29 mouse cellular contexts compared by ENCODE assay signal in genomic region chr13:97695022-97695421, GRCm38 (mm10).
DNase-seq lines count a peak whose midpoint lies in the region; ATAC-seq lines count a peak whose summit lies in the region.
"Had no signal": no experiment of that assay in that cellular context is flagged by ENCODE, and none has a peak within 500 bp of the region (broad histone marks: within the 10 kb centered on the region; RNA-seq: fewer than 3 reads in every experiment).

No protein-coding gene starts in this region.

- H3K27ac ChIP-seq in forebrain, embryonic 12.5 days = no peak overlapping the region
- no peak overlapping the region for H3K27ac ChIP-seq in forebrain, embryonic 11.5 days (ENCODE audit: low read depth, low read length)
- no peak overlapping the region for H3K27ac ChIP-seq in neural tube, embryonic 11.5 days (ENCODE audit: low read depth, low read length)
- H3K27ac ChIP-seq in hindbrain, embryonic 13.5 days = peak overlapping the region; percentile 59; the same call in 1 of the 2 replicates
- peak overlapping the region; percentile 15; the same call in 1 of the 2 replicates for H3K27ac ChIP-seq in neural tube, embryonic 13.5 days (replicated peaks)
- H3K27ac ChIP-seq: gastrocnemius, adult 2 months; kidney, postnatal 0 days; liver, embryonic 12.5 days had no signal

- no peak overlapping the region for H3K4me3 ChIP-seq in forebrain, embryonic 12.5 days (replicated peaks)
- H3K4me3 ChIP-seq in forebrain, embryonic 11.5 days (ENCODE audit: low read depth, low read length) = no peak overlapping the region
- H3K4me3 ChIP-seq in neural tube, embryonic 11.5 days (ENCODE audit: low read depth, low read length) = no peak overlapping the region
- no peak overlapping the region for H3K4me3 ChIP-seq in hindbrain, embryonic 13.5 days
- no peak overlapping the region for H3K4me3 ChIP-seq in neural tube, embryonic 13.5 days
- H3K4me3 ChIP-seq: erythroblast, embryonic 14.5 days; gastrocnemius, adult 2 months; liver, embryonic 12.5 days had no signal

- no peak overlapping the region for H3K9ac ChIP-seq in forebrain, embryonic 12.5 days
- H3K9ac ChIP-seq in forebrain, embryonic 11.5 days (ENCODE audit: low read length) = no peak overlapping the region
- no peak overlapping the region for H3K9ac ChIP-seq in neural tube, embryonic 11.5 days (ENCODE audit: low read length)
- H3K9ac ChIP-seq in hindbrain, embryonic 13.5 days = no peak overlapping the region
- no peak overlapping the region for H3K9ac ChIP-seq in neural tube, embryonic 13.5 days
- H3K9ac ChIP-seq: liver, embryonic 12.5 days; liver, postnatal 0 days had no signal

- H3K9me3 ChIP-seq in forebrain, embryonic 12.5 days = no peaks in the 10 kb centered on the region
- no peaks in the 10 kb centered on the region for H3K9me3 ChIP-seq in forebrain, embryonic 11.5 days (ENCODE audit: control insufficient read depth, low read length)
- H3K9me3 ChIP-seq in neural tube, embryonic 11.5 days (ENCODE audit: control insufficient read depth, low read length) = no peaks in the 10 kb centered on the region
- H3K9me3 ChIP-seq in hindbrain, embryonic 13.5 days = no peaks in the 10 kb centered on the region
- no peaks in the 10 kb centered on the region for H3K9me3 ChIP-seq in neural tube, embryonic 13.5 days
- H3K9me3 ChIP-seq: liver, embryonic 12.5 days had no signal

- H3K4me1 ChIP-seq in forebrain, embryonic 12.5 days = peaks cover 4% of the 10 kb centered on the region; the same call in 1 of the 2 replicates
- no peaks in the 10 kb centered on the region for H3K4me1 ChIP-seq in forebrain, embryonic 11.5 days (replicated peaks; ENCODE audit: control insufficient read depth, insufficient read depth, low read length)
- H3K4me1 ChIP-seq in neural tube, embryonic 11.5 days (ENCODE audit: control insufficient read depth, insufficient read depth, low read length) = no peaks in the 10 kb centered on the region
- H3K4me1 ChIP-seq in hindbrain, embryonic 13.5 days (replicated peaks) = peaks cover 17% of the 10 kb centered on the region
- H3K4me1 ChIP-seq in neural tube, embryonic 13.5 days (replicated peaks) = peaks cover 7% of the 10 kb centered on the region; the same call in 1 of the 2 replicates

- H3K4me2 ChIP-seq in forebrain, embryonic 12.5 days = no peak overlapping the region
- no peak overlapping the region for H3K4me2 ChIP-seq in forebrain, embryonic 11.5 days (ENCODE audit: low read depth, low read length, severe bottlenecking)
- no peak overlapping the region for H3K4me2 ChIP-seq in neural tube, embryonic 11.5 days (ENCODE audit: low read depth)
- H3K4me2 ChIP-seq in hindbrain, embryonic 13.5 days = no peak overlapping the region
- H3K4me2 ChIP-seq in neural tube, embryonic 13.5 days = no peak overlapping the region
- H3K4me2 ChIP-seq: heart, embryonic 11.5 days; liver, embryonic 12.5 days; midbrain, embryonic 11.5 days had no signal

- no peak for DNase-seq in forebrain, embryonic 11.5 days (ENCODE audit: low spot score)
- DNase-seq in neural tube, embryonic 11.5 days (ENCODE audit: low spot score) = no peak
- no peak for DNase-seq in neural tube, embryonic 10.5 days (ENCODE audit: extremely low spot score, low spot score)
- DNase-seq in left cerebral cortex, adult 8-10 months (ENCODE audit: low spot score in 2 of 2) = no peak
- DNase-seq: adrenal gland, adult 2 months; adrenal gland, postnatal 36 days; cerebellum, adult 2 months; cerebellum, postnatal 14 days; gastrocnemius, adult 2 months; gastrocnemius, postnatal 36 days; kidney, adult 8-10 months; kidney, postnatal 4 days; liver, postnatal 0 days; lung, postnatal 36 days; right cerebral cortex, postnatal 25 days; spleen, adult 18-20 months; thymus, postnatal 25 days had no signal

- H3K27me3 ChIP-seq in forebrain, embryonic 12.5 days = no peaks in the 10 kb centered on the region
- H3K27me3 ChIP-seq in forebrain, embryonic 11.5 days (ENCODE audit: control insufficient read depth, insufficient read depth, low read length) = no peaks in the 10 kb centered on the region
- no peaks in the 10 kb centered on the region for H3K27me3 ChIP-seq in neural tube, embryonic 11.5 days (ENCODE audit: control insufficient read depth, insufficient read depth, low read length)
- H3K27me3 ChIP-seq in hindbrain, embryonic 13.5 days = no peaks in the 10 kb centered on the region
- no peaks in the 10 kb centered on the region for H3K27me3 ChIP-seq in neural tube, embryonic 13.5 days
- H3K27me3 ChIP-seq: CH12.LX; liver, embryonic 12.5 days had no signal

- H3K36me3 ChIP-seq in forebrain, embryonic 12.5 days (replicated peaks) = no peaks in the 10 kb centered on the region
- no peaks in the 10 kb centered on the region for H3K36me3 ChIP-seq in forebrain, embryonic 11.5 days (ENCODE audit: control insufficient read depth, insufficient read depth, low read length)
- H3K36me3 ChIP-seq in neural tube, embryonic 11.5 days (ENCODE audit: control insufficient read depth, insufficient read depth, low read length) = no peaks in the 10 kb centered on the region
- no peaks in the 10 kb centered on the region for H3K36me3 ChIP-seq in hindbrain, embryonic 13.5 days
- H3K36me3 ChIP-seq in neural tube, embryonic 13.5 days = no peaks in the 10 kb centered on the region
- H3K36me3 ChIP-seq: liver, embryonic 12.5 days had no signal

- WGBS in forebrain, embryonic 12.5 days = 69% methylated on average over 2 of the region's 2 CpGs
- WGBS in forebrain, embryonic 11.5 days = 72% methylated on average over 2 of the region's 2 CpGs
- 66% methylated on average over 2 of the region's 2 CpGs for WGBS in neural tube, embryonic 11.5 days
- WGBS in hindbrain, embryonic 13.5 days = 36% methylated on average over 2 of the region's 2 CpGs
- 36% methylated on average over 2 of the region's 2 CpGs for WGBS in neural tube, embryonic 13.5 days

- ATAC-seq in forebrain, embryonic 12.5 days (ENCODE audit: low FRiP score) = peak; percentile 23
- no peak for ATAC-seq in forebrain, embryonic 11.5 days (replicated peaks; ENCODE audit: low FRiP score)
- peak; percentile 31; the same call in 1 of the 2 replicates for ATAC-seq in neural tube, embryonic 11.5 days (ENCODE audit: insufficient read depth, low FRiP score, low TSS enrichment)
- peak; percentile 59; the same call in 1 of the 2 replicates for ATAC-seq in hindbrain, embryonic 13.5 days (ENCODE audit: low FRiP score)
- ATAC-seq in neural tube, embryonic 13.5 days (ENCODE audit: low read depth) = peak; percentile 67
- no peak for ATAC-seq in erythroid progenitor cell, adult 5-6 weeks (replicated peaks; ENCODE audit: low FRiP score, poor library complexity, severe bottlenecking)
- ATAC-seq: activated CD4-positive, CD25-positive, alpha-beta regulatory T cell, adult 4 months; intestine, embryonic 16.5 days; liver, embryonic 12.5 days; liver, postnatal 0 days had no signal

Comparison
In these comparisons a context has a peak if more than half of its experiments do, and no peak if none do; other contexts are left out.
1. ATAC-seq: peak in forebrain, embryonic 12.5 days (single experiment), neural tube, embryonic 11.5 days (single experiment), hindbrain, embryonic 13.5 days (single experiment) and neural tube, embryonic 13.5 days (single experiment); none in forebrain, embryonic 11.5 days (single experiment) and erythroid progenitor cell, adult 5-6 weeks (single experiment).
2. H3K27ac ChIP-seq: peak in hindbrain, embryonic 13.5 days (single experiment) and neural tube, embryonic 13.5 days (single experiment); none in forebrain, embryonic 12.5 days (single experiment), forebrain, embryonic 11.5 days (single experiment) and neural tube, embryonic 11.5 days (single experiment).